12 mouse cellular contexts compared by ENCODE assay signal in the genomic region with DNA sequence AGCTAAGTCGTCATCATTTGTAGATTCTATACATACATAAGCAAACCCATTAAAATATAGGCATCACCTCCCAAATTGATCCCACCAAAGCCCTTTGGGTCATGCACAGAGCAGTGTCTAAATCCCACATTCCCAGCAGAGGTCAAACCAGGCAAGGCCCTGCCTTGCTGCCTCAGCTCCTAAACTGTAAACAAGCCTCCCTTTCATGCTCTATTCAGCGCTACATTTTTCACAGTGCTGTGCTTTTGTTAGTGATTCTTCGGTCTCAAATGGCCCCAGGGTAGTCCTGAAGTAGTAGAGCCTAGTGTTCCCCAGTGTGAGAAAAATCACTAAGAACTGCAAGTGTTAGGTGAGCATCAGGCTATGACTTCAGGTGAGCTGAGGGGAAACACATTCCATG.
"Had no signal": no experiment of that assay in that cellular context is flagged by ENCODE, and none has a peak within 500 bp of the region (broad histone marks: within the 10 kb centered on the region; RNA-seq: fewer than 3 reads in every experiment).

No protein-coding gene starts in this region.

- H3K4me3 ChIP-seq: limb, embryonic 12.5 days; midbrain, embryonic 10.5 days; midbrain, embryonic 15.5 days; neural tube, embryonic 15.5 days had no signal

- H3K9me3 ChIP-seq: limb, embryonic 12.5 days; midbrain, embryonic 10.5 days; midbrain, embryonic 15.5 days; neural tube, embryonic 15.5 days had no signal

- H3K36me3 ChIP-seq: limb, embryonic 12.5 days; midbrain, embryonic 10.5 days; midbrain, embryonic 15.5 days; neural tube, embryonic 15.5 days had no signal

- H3K4me1 ChIP-seq: limb, embryonic 12.5 days had no signal

- DNase-seq: kidney, adult 9 months; kidney, postnatal 10 days; kidney, postnatal 4 days; lung, adult 18-20 months; lung, postnatal 36 days; thymus, postnatal 4 days had no signal

- H3K9ac ChIP-seq: limb, embryonic 12.5 days; liver, embryonic 14.5 days; midbrain, embryonic 15.5 days; neural tube, embryonic 15.5 days had no signal

- H3K27ac ChIP-seq: limb, embryonic 12.5 days; liver, embryonic 14.5 days; midbrain, embryonic 10.5 days; midbrain, embryonic 15.5 days; neural tube, embryonic 15.5 days; stomach, postnatal 0 days had no signal

- H3K27me3 ChIP-seq: limb, embryonic 12.5 days; midbrain, embryonic 15.5 days; neural tube, embryonic 15.5 days had no signal
